Mouse (Mus musculus) kidney, embryonic 14.5 days (tissue): ENCODE results near the gene Slc38a6. TPM values are rescaled to one million over a fixed set of nuclear protein-coding genes. Genes with fewer than 3 reads are reported as not detected.

ENCODE experiments used
- ATAC-seq: fragments of 200-750 bp; cut with Nextera tagmentation; 2 replicates; pipeline ENCODE4 v1.8.0; 2017; ENCODE audit warnings: moderate number of reproducible peaks, mild to moderate bottlenecking, moderate TSS enrichment, moderate library complexity; ENCODE audit not compliant: low FRiP score, low TSS enrichment
- H3K27ac ChIP-seq: fragments of 300-500 bp; sonication (generic); 2 replicates; pipeline ENCODE4 v1.5.1; 2014; ENCODE audit warnings: low read depth, mild to moderate bottlenecking, low read length, moderate library complexity, mixed read lengths
- H3K27me3 ChIP-seq: fragments of 300-500 bp; sonication (generic); 2 replicates; pipeline ENCODE4 v1.6.1; 2014; ENCODE audit warnings: mild to moderate bottlenecking, low read length; ENCODE audit not compliant: control insufficient read depth, insufficient read depth
- H3K36me3 ChIP-seq: fragments of 300-500 bp; sonication (generic); 2 replicates; pipeline ENCODE4 v1.6.1; 2014; ENCODE audit warnings: low read length, mixed read lengths; ENCODE audit not compliant: control insufficient read depth, insufficient read depth
- H3K4me1 ChIP-seq: fragments of 300-500 bp; sonication (generic); 2 replicates; pipeline ENCODE4 v1.6.1; 2014; ENCODE audit warnings: low read length, mixed read lengths; ENCODE audit not compliant: control insufficient read depth, insufficient read depth
- H3K4me2 ChIP-seq: fragments of 300-500 bp; sonication (generic); replicated peaks from 2 replicates; pipeline ENCODE4 v1.6.1; 2014; ENCODE audit warnings: low read depth, mild to moderate bottlenecking, low read length
- H3K4me3 ChIP-seq: fragments of 300-500 bp; sonication (generic); 2 replicates; pipeline ENCODE4 v1.5.1; 2014; ENCODE audit warnings: mild to moderate bottlenecking, low read length
- H3K9ac ChIP-seq: fragments of 300-500 bp; sonication (generic); 2 replicates; pipeline ENCODE4 v1.6.1; 2014; ENCODE audit warnings: low read depth, mild to moderate bottlenecking, low read length, moderate library complexity
- H3K9me3 ChIP-seq: fragments of 300-500 bp; sonication (generic); 2 replicates; pipeline ENCODE4 v1.6.1; 2016; ENCODE audit warnings: low read length; ENCODE audit not compliant: control insufficient read depth
- WGBS: fragments of 180-500 bp; shearing (Covaris S2); extraction: QIAGEN DNeasy Blood & Tissue Kit; methylation state at CpG from one replicate; pipeline ENCODE4 v1.1.7; 2014; 5-methylcytosine and 5-hydroxymethylcytosine counted together
- polyA plus RNA-seq: library from polyadenylated mRNA; unstranded; fragments of >200 nt; fragmentation: Nextera tagmentation; extraction: Ambion mirVana; gene quantifications from 2 replicates; pipeline ENCODE4 v1.2.1, GENCODE M21; 2014

Gene Slc38a6
- polyA plus RNA-seq, 1 experiment from 2014 or later, result 11.1 TPM

- 79% methylated on average over 3 of the region's 3 CpGs for WGBS
- 0 out of 2 replicates have a peak, but pooled peaks cover 14% of the 10 kb centered on the region for H3K4me1 ChIP-seq
Observed at GRCm38 (mm10) chr12:73401520-73402130, 115.0 kb downstream of the Slc38a6 start.

GRCm38 (mm10) chr12:73402137-73402712, 115.6 kb downstream of the Slc38a6 start:
- Histone ChIP-seq H3K27ac (no peak overlapping the region), H3K4me1 (0 out of 2 replicates have a peak, but pooled peaks cover 14% of the 10 kb centered on the region), H3K27me3 (no peaks in the 10 kb centered on the region), H3K4me2 (no peak overlapping the region), H3K4me3 (no peak overlapping the region), H3K36me3 (no peaks in the 10 kb centered on the region), H3K9me3 (no peaks in the 10 kb centered on the region), H3K9ac (no peak overlapping the region)
- no peak for ATAC-seq
- 59% methylated on average over 5 of the region's 5 CpGs for WGBS

More at GRCm38 (mm10) chr12:73401520-73402130, 115.0 kb downstream of the Slc38a6 start:
- Histone ChIP-seq H3K27ac (no peak overlapping the region), H3K9me3 (no peaks in the 10 kb centered on the region), H3K9ac (no peak overlapping the region), H3K4me2 (no peak overlapping the region), H3K36me3 (no peaks in the 10 kb centered on the region), H3K4me3 (no peak overlapping the region), H3K27me3 (no peaks in the 10 kb centered on the region)
- no peak for ATAC-seq

- Histone ChIP-seq H3K27me3 (no peaks in the 10 kb centered on the region), H3K36me3 (no peaks in the 10 kb centered on the region), H3K9ac (no peak overlapping the region), H3K4me1 (0 out of 2 replicates have a peak, but pooled peaks cover 14% of the 10 kb centered on the region), H3K9me3 (no peaks in the 10 kb centered on the region), H3K4me3 (no peak overlapping the region), H3K27ac (no peak overlapping the region), H3K4me2 (no peak overlapping the region)
- 78% methylated on average over 11 of the region's 11 CpGs for WGBS
- no peak for ATAC-seq
Observed at GRCm38 (mm10) chr12:73402851-73403665, 116.5 kb downstream of the Slc38a6 start.

Other genes starting within 250 kb of the Slc38a6 start
- gene Six1, start 232.9 kb upstream of the Slc38a6 start, polyA plus RNA-seq, result 0.12 and 0.16 TPM in 2 replicates
- gene Six4, start 173.3 kb upstream of the Slc38a6 start, polyA plus RNA-seq, result 4.5 and 7.5 TPM in 2 replicates
- gene Mnat1, start 163.1 kb upstream of the Slc38a6 start, polyA plus RNA-seq, result 43.4 and 54.8 TPM in 2 replicates
- 17.9 and 19.9 TPM in 2 replicates for gene Trmt5, start 69 bp upstream of the Slc38a6 start, polyA plus RNA-seq